Mouse (Mus musculus): Measurements from ENCODE around the gene Ppp1r1c.
"Not testable (repeated sequence)": the region's sequence is repeated elsewhere in the genome, so short reads cannot be mapped to it uniquely, and the experiment has no call there.

Gene Ppp1r1c

GRCm38 (mm10) chr2:79751685-79752084, 44.1 kb downstream of the Ppp1r1c start:
- no peak for DNase-seq

GRCm38 (mm10) chr2:79760018-79760417, 52.4 kb downstream of the Ppp1r1c start:
- no peak for DNase-seq

- DNase-seq = no peak
These were observed 55.3 kb downstream of the Ppp1r1c start for GRCm38 (mm10) chr2:79762723-79763388.

- DNase-seq = no peak
These were observed 57.5 kb downstream of the Ppp1r1c start for GRCm38 (mm10) chr2:79765032-79765431.

GRCm38 (mm10) chr2:79765723-79766122, 58.1 kb downstream of the Ppp1r1c start:
- no peak for DNase-seq

GRCm38 (mm10) chr2:79768625-79769024, 61.0 kb downstream of the Ppp1r1c start:
- DNase-seq = no peak

- DNase-seq = no peak
These were observed 62.7 kb downstream of the Ppp1r1c start for GRCm38 (mm10) chr2:79770307-79770706.

- peak; percentile 61 for DNase-seq
These were observed 66.8 kb downstream of the Ppp1r1c start for GRCm38 (mm10) chr2:79774372-79774771.

GRCm38 (mm10) chr2:79777801-79778200, 70.2 kb downstream of the Ppp1r1c start:
- DNase-seq = no peak

- no peak for DNase-seq
These were observed 73.2 kb downstream of the Ppp1r1c start for GRCm38 (mm10) chr2:79780772-79781171.

GRCm38 (mm10) chr2:79785541-79786134, 78.1 kb downstream of the Ppp1r1c start:
- no peak for DNase-seq

GRCm38 (mm10) chr2:79786467-79786866, 78.9 kb downstream of the Ppp1r1c start:
- no peak for DNase-seq

GRCm38 (mm10) chr2:79793186-79793585, 85.6 kb downstream of the Ppp1r1c start:
- DNase-seq = no peak

- no peak for DNase-seq
These were observed 89.9 kb downstream of the Ppp1r1c start for GRCm38 (mm10) chr2:79797444-79797843.

- no peak for DNase-seq
These were observed 91.0 kb downstream of the Ppp1r1c start for GRCm38 (mm10) chr2:79798627-79799026.

- DNase-seq = no peak
These were observed 108.3 kb downstream of the Ppp1r1c start for GRCm38 (mm10) chr2:79815708-79816484.

- no peak for DNase-seq
These were observed 112.0 kb downstream of the Ppp1r1c start for GRCm38 (mm10) chr2:79819543-79819942.

GRCm38 (mm10) chr2:79825853-79826252, 118.3 kb downstream of the Ppp1r1c start:
- no peak for DNase-seq

- no peak for DNase-seq
These were observed 131.5 kb downstream of the Ppp1r1c start for GRCm38 (mm10) chr2:79839090-79839489.

- no peak for DNase-seq
These were observed 131.9 kb downstream of the Ppp1r1c start for GRCm38 (mm10) chr2:79839513-79839912.

- not testable (repeated sequence) for DNase-seq
These were observed 139.8 kb downstream of the Ppp1r1c start for GRCm38 (mm10) chr2:79847396-79847795.

- no peak for DNase-seq
These were observed 149.3 kb downstream of the Ppp1r1c start for GRCm38 (mm10) chr2:79856874-79857273.

GRCm38 (mm10) chr2:79865275-79865999, 157.9 kb downstream of the Ppp1r1c start:
- DNase-seq = peak; percentile 26
